14 mouse cellular contexts compared by ENCODE assay signal in genomic region chr3:34503874-34504572, GRCm38 (mm10).
DNase-seq lines count a peak whose midpoint lies in the region; ATAC-seq lines count a peak whose summit lies in the region.
"Had no signal": no experiment of that assay in that cellular context is flagged by ENCODE, and none has a peak within 500 bp of the region (broad histone marks: within the 10 kb centered on the region; RNA-seq: fewer than 3 reads in every experiment).

No protein-coding gene starts in this region.

- H3K4me2 ChIP-seq in embryonic facial prominence, embryonic 11.5 days (ENCODE audit: low read depth, low read length): no peak overlapping the region
- 0 out of 2 replicates have a peak overlapping the region, but pooled peaks have one; percentile 16 for H3K4me2 ChIP-seq in forebrain, embryonic 14.5 days (ENCODE audit: low read length)
- no peak overlapping the region for H3K4me2 ChIP-seq in midbrain, embryonic 16.5 days (ENCODE audit: low read length)

- H3K27me3 ChIP-seq in embryonic facial prominence, embryonic 11.5 days (ENCODE audit: control insufficient read depth, insufficient read depth, low read length): no peaks in the 10 kb centered on the region
- peaks cover 13% of the 10 kb centered on the region; the same call in 1 of the 2 replicates for H3K27me3 ChIP-seq in embryonic facial prominence, embryonic 10.5 days (replicated peaks; ENCODE audit: low read depth, poor library complexity, severe bottlenecking)
- H3K27me3 ChIP-seq in forebrain, embryonic 14.5 days (replicated peaks; ENCODE audit: control insufficient read depth, insufficient read depth, low read length): no peaks in the 10 kb centered on the region
- H3K27me3 ChIP-seq in midbrain, embryonic 16.5 days (ENCODE audit: control insufficient read depth, insufficient read depth, low read depth, low read length): no peaks in the 10 kb centered on the region

- H3K36me3 ChIP-seq in embryonic facial prominence, embryonic 11.5 days (replicated peaks; ENCODE audit: control insufficient read depth, insufficient read depth, low read depth, low read length): no peaks in the 10 kb centered on the region
- no peaks in the 10 kb centered on the region for H3K36me3 ChIP-seq in embryonic facial prominence, embryonic 10.5 days (replicated peaks)
- no peaks in the 10 kb centered on the region for H3K36me3 ChIP-seq in forebrain, embryonic 14.5 days (ENCODE audit: control insufficient read depth, insufficient read depth, low read length)
- H3K36me3 ChIP-seq in midbrain, embryonic 16.5 days (ENCODE audit: control insufficient read depth, insufficient read depth, low read length): no peaks in the 10 kb centered on the region

- no peak for ATAC-seq in embryonic facial prominence, embryonic 11.5 days (replicated peaks; ENCODE audit: insufficient number of reproducible peaks, low FRiP score, low TSS enrichment, low read depth)
- peak; percentile 94 for ATAC-seq in forebrain, embryonic 14.5 days
- peak; percentile 75 for ATAC-seq in midbrain, embryonic 16.5 days
- ATAC-seq: lung, postnatal 0 days had no signal

- H3K9ac ChIP-seq in embryonic facial prominence, embryonic 11.5 days (replicated peaks; ENCODE audit: low read length): no peak overlapping the region
- H3K9ac ChIP-seq in forebrain, embryonic 14.5 days (ENCODE audit: low read length): no peak overlapping the region
- H3K9ac ChIP-seq in midbrain, embryonic 16.5 days (ENCODE audit: low read depth, low read length): no peak overlapping the region
- H3K9ac ChIP-seq: liver, embryonic 14.5 days had no signal

- no peak overlapping the region for H3K27ac ChIP-seq in embryonic facial prominence, embryonic 11.5 days (replicated peaks; ENCODE audit: low read depth, low read length)
- no peak overlapping the region for H3K27ac ChIP-seq in embryonic facial prominence, embryonic 10.5 days (replicated peaks)
- H3K27ac ChIP-seq in forebrain, embryonic 14.5 days (ENCODE audit: low read depth, low read length): no peak overlapping the region; the same call in 1 of the 2 replicates
- no peak overlapping the region for H3K27ac ChIP-seq in midbrain, embryonic 16.5 days (ENCODE audit: low read length)
- H3K27ac ChIP-seq: liver, embryonic 14.5 days; stomach, postnatal 0 days had no signal

- H3K4me1 ChIP-seq in embryonic facial prominence, embryonic 11.5 days (ENCODE audit: control insufficient read depth, insufficient read depth, low read length): no peaks in the 10 kb centered on the region
- H3K4me1 ChIP-seq in embryonic facial prominence, embryonic 10.5 days: 0 out of 2 replicates have a peak, but pooled peaks cover 4% of the 10 kb centered on the region
- H3K4me1 ChIP-seq in forebrain, embryonic 14.5 days (ENCODE audit: control insufficient read depth, insufficient read depth, low read length): peaks cover 6% of the 10 kb centered on the region; the same call in 1 of the 2 replicates
- peaks cover 10% of the 10 kb centered on the region for H3K4me1 ChIP-seq in midbrain, embryonic 16.5 days (ENCODE audit: control insufficient read depth, insufficient read depth, low read length)

- 59% methylated on average over 13 of the region's 13 CpGs for WGBS in embryonic facial prominence, embryonic 11.5 days
- WGBS in embryonic facial prominence, embryonic 10.5 days: 61% methylated on average over 13 of the region's 13 CpGs
- WGBS in forebrain, embryonic 14.5 days: 8% methylated on average over 13 of the region's 13 CpGs
- 55% methylated on average over 13 of the region's 13 CpGs for whole genome bisulfite sequencing in midbrain, embryonic 16.5 days

- no peaks in the 10 kb centered on the region for H3K9me3 ChIP-seq in embryonic facial prominence, embryonic 11.5 days (replicated peaks; ENCODE audit: control insufficient read depth, low read length)
- no peaks in the 10 kb centered on the region for H3K9me3 ChIP-seq in embryonic facial prominence, embryonic 10.5 days
- no peaks in the 10 kb centered on the region for H3K9me3 ChIP-seq in forebrain, embryonic 14.5 days (replicated peaks; ENCODE audit: control insufficient read depth, low read length)
- no peaks in the 10 kb centered on the region for H3K9me3 ChIP-seq in midbrain, embryonic 16.5 days (replicated peaks; ENCODE audit: control insufficient read depth, low read length, poor library complexity, severe bottlenecking)

- peak; percentile 20 for DNase-seq in embryonic facial prominence, embryonic 11.5 days (ENCODE audit: low spot score)
- no peak for DNase-seq in embryonic facial prominence, embryonic 10.5 days (ENCODE audit: low spot score)
- peak; percentile 86 for DNase-seq in Muller cell, postnatal 12 days (ENCODE audit: inconsistent ontology term)
- DNase-seq in forebrain, embryonic 14.5 days (ENCODE audit: low spot score): peak; percentile 95
- DNase-seq in T-cell, adult 2 months (ENCODE audit: low spot score): no peak
- no peak for DNase-seq in c-Kit-positive CD71-positive TER-119-positive erythroid progenitor cells, embryonic 14.5 days (ENCODE audit: low spot score)
- no peak for DNase-seq in urinary bladder, adult 18-20 months (ENCODE audit: low spot score in 2 of 2)
- DNase-seq: cerebellum, adult 8-10 months; heart, adult 18-20 months; thymus, postnatal 25 days had no signal

- H3K4me3 ChIP-seq in embryonic facial prominence, embryonic 11.5 days (ENCODE audit: low read depth, low read length): no peak overlapping the region
- no peak overlapping the region for H3K4me3 ChIP-seq in embryonic facial prominence, embryonic 10.5 days
- H3K4me3 ChIP-seq in forebrain, embryonic 14.5 days (ENCODE audit: low read depth, low read length): no peak overlapping the region
- no peak overlapping the region for H3K4me3 ChIP-seq in midbrain, embryonic 16.5 days (ENCODE audit: low read depth, low read length)

Comparison
In these comparisons a context has a peak if more than half of its experiments do, and no peak if none do; other contexts are left out.
1. DNase-seq: peak in embryonic facial prominence, embryonic 11.5 days (single experiment), Muller cell, postnatal 12 days (single experiment) and forebrain, embryonic 14.5 days (single experiment); none in embryonic facial prominence, embryonic 10.5 days (single experiment), T-cell, adult 2 months (single experiment), c-Kit-positive CD71-positive TER-119-positive erythroid progenitor cells, embryonic 14.5 days (single experiment) and urinary bladder, adult 18-20 months (0 of 2).